Mouse (Mus musculus) hindbrain, embryonic 13.5 days (tissue): ENCODE measurements around the gene Atp11a. TPM values are rescaled to one million over a fixed set of nuclear protein-coding genes. Genes with fewer than 3 reads are reported as not detected.

Experiments used
- ATAC-seq: fragments of 200-750 bp; cut with Nextera tagmentation; 2 replicates; pipeline ENCODE4 v1.8.0; 2017; ENCODE audit warnings: moderate TSS enrichment; ENCODE audit not compliant: low FRiP score
- H3K27ac ChIP-seq: fragments of 300-500 bp; sonication (generic); 2 replicates; pipeline ENCODE4 v1.5.1; 2015; ENCODE audit warnings: inconsistent platforms, mild to moderate bottlenecking, moderate library complexity
- H3K27me3 ChIP-seq: fragments of 300-500 bp; sonication (generic); 2 replicates; pipeline ENCODE4 v1.6.1; 2015; ENCODE audit warnings: mild to moderate bottlenecking, inconsistent platforms
- H3K36me3 ChIP-seq: fragments of 300-500 bp; sonication (generic); 2 replicates; pipeline ENCODE4 v1.6.1; 2015; ENCODE audit warnings: mild to moderate bottlenecking, inconsistent platforms
- H3K4me1 ChIP-seq: fragments of 300-500 bp; sonication (generic); replicated peaks from 2 replicates; pipeline ENCODE4 v1.6.1; 2015; ENCODE audit warnings: inconsistent platforms
- H3K4me2 ChIP-seq: fragments of 300-500 bp; sonication (generic); 2 replicates; pipeline ENCODE4 v1.6.1; 2015; ENCODE audit warnings: inconsistent platforms, mild to moderate bottlenecking, moderate library complexity
- H3K4me3 ChIP-seq: fragments of 300-500 bp; sonication (generic); 2 replicates; pipeline ENCODE4 v1.5.1; 2015; ENCODE audit warnings: mild to moderate bottlenecking, inconsistent platforms
- H3K9ac ChIP-seq: fragments of 300-500 bp; sonication (generic); 2 replicates; pipeline ENCODE4 v1.6.1; 2015; ENCODE audit warnings: mild to moderate bottlenecking, inconsistent platforms
- H3K9me3 ChIP-seq: fragments of 300-500 bp; sonication (generic); 2 replicates; pipeline ENCODE4 v1.6.1; 2016; ENCODE audit warnings: inconsistent platforms
- WGBS: fragments of 180-500 bp; shearing (Covaris S2); methylation state at CpG from one replicate; pipeline ENCODE4 v1.1.7; 2015; 5-methylcytosine and 5-hydroxymethylcytosine counted together
- polyA plus RNA-seq: library from polyadenylated mRNA; unstranded; fragments of >200 nt; fragmentation: Nextera tagmentation; extraction: Ambion mirVana; gene quantifications from 2 replicates; pipeline ENCODE4 v1.2.1, GENCODE M21; 2015

Gene Atp11a
- polyA plus RNA-seq, 1 experiment from 2014 or later, result 7.9 TPM

GRCm38 (mm10) chr8:12825686-12826237 is 68.9 kb downstream of the Atp11a start:
- WGBS, result 75% methylated on average over 8 of the region's 8 CpGs
- H3K4me1 ChIP-seq, result peaks cover 16% of the 10 kb centered on the region
- H3K27me3 ChIP-seq, result no peaks in the 10 kb centered on the region
- no peak overlapping the region for H3K4me3 ChIP-seq
- no peaks in the 10 kb centered on the region for H3K9me3 ChIP-seq
- no peak overlapping the region for H3K27ac ChIP-seq
- H3K36me3 ChIP-seq, result peaks cover 81% of the 10 kb centered on the region
- no peak for ATAC-seq
- H3K9ac ChIP-seq, result no peak overlapping the region
- H3K4me2 ChIP-seq, result no peak overlapping the region

DNA sequence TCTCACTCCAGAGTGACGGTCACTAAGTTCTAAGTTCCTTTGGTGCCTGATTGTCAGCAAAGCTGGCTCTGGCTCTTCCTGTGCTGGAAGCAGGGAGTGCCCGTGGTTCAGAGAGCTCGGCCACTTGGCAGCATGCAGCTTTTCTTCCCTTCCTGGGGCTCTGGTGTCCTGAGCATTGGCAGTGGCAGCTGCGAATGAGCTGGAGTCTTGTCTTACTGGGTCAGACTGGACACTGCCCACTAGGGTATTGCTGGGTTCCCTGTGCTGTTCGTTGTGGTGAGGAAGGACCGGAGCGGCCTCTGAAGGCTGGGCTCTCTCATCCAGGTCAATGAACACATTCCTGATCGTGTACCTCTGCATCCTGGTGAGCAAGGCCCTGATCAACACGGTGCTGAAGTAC is 70.3 kb downstream of the Atp11a start:
- H3K27ac ChIP-seq, result no peak overlapping the region
- peaks cover 26% of the 10 kb centered on the region for H3K4me1 ChIP-seq
- WGBS, result 92% methylated on average over 9 of the region's 9 CpGs
- no peak overlapping the region for H3K9ac ChIP-seq
- H3K4me2 ChIP-seq, result no peak overlapping the region
- no peak overlapping the region for H3K4me3 ChIP-seq
- peaks cover 82% of the 10 kb centered on the region for H3K36me3 ChIP-seq
- H3K9me3 ChIP-seq, result no peaks in the 10 kb centered on the region
- H3K27me3 ChIP-seq, result no peaks in the 10 kb centered on the region
- ATAC-seq, result no peak

- no peak overlapping the region for H3K9ac ChIP-seq
- 87% methylated on average over 6 of the region's 6 CpGs for WGBS
- H3K4me3 ChIP-seq, result no peak overlapping the region
- peaks cover 31% of the 10 kb centered on the region for H3K4me1 ChIP-seq
- H3K9me3 ChIP-seq, result no peaks in the 10 kb centered on the region
- no peak overlapping the region for H3K27ac ChIP-seq
- ATAC-seq, result no peak
- peaks cover 81% of the 10 kb centered on the region for H3K36me3 ChIP-seq
- H3K27me3 ChIP-seq, result no peaks in the 10 kb centered on the region
- H3K4me2 ChIP-seq, result no peak overlapping the region
Measured at GRCm38 (mm10) chr8:12828298-12828697, 71.5 kb downstream of the Atp11a start.

GRCm38 (mm10) chr8:12829381-12829780 is 72.6 kb downstream of the Atp11a start:
- no peaks in the 10 kb centered on the region for H3K9me3 ChIP-seq
- H3K27ac ChIP-seq, result no peak overlapping the region
- no peak for ATAC-seq
- peaks cover 89% of the 10 kb centered on the region for H3K36me3 ChIP-seq
- WGBS, result 42% methylated on average over 1 of the region's 1 CpGs
- H3K4me1 ChIP-seq, result peaks cover 29% of the 10 kb centered on the region
- no peaks in the 10 kb centered on the region for H3K27me3 ChIP-seq
- no peak overlapping the region for H3K4me3 ChIP-seq
- H3K4me2 ChIP-seq, result no peak overlapping the region
- H3K9ac ChIP-seq, result no peak overlapping the region

DNA sequence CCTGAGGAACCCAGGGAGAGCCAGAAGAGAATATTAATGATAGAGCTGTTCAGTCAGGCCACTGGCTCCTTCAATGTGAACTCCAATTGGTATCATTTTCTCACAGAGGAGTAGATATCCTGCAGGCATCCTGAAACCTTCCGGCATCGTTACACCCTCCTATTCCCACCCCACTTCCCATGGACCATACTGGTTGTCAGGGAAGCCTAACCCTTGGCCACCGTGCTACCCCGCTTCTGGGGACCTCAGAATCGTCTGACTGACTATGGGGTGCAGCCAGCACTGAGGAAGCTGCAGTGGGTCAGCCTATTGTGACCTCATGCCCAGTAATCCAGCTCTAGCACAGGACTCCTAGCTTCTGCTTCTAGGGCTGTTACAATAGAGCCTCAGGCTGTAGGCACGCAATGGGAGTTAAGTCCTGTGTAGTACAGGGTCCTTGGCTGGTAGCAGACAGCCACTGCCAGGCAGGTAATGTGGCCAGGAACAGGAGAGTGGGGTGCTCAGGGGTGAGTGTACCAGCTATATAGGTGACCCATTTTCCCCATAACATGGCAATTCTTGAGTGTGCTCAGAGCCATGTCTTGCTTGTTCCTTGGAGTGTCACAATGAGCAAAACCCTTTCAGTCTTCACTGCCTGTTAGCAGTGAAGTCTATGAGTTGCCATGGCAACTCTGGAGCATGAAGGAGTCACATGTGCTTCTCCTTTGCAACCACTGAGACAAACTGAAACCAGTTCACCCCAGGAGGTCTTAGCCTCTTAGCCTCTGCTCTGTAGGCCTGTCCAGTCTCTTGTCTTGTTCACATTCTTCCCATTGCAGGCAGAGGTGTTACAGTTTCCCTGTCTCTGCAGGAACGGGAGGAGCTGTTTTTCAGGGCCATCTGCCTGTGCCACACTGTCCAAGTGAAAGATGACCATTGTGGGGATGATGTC is 75.1 kb downstream of the Atp11a start:
- Histone ChIP-seq H3K27me3 (no peaks in the 10 kb centered on the region), H3K4me3 (no peak overlapping the region), H3K9me3 (no peaks in the 10 kb centered on the region), H3K4me2 (no peak overlapping the region), H3K4me1 (peaks cover 22% of the 10 kb centered on the region), H3K9ac (no peak overlapping the region), H3K27ac (peak overlapping the region; percentile 70), H3K36me3 (peaks cover 89% of the 10 kb centered on the region)
- peak; percentile 75 for ATAC-seq
- 58% methylated on average over 7 of the region's 7 CpGs for WGBS

DNA sequence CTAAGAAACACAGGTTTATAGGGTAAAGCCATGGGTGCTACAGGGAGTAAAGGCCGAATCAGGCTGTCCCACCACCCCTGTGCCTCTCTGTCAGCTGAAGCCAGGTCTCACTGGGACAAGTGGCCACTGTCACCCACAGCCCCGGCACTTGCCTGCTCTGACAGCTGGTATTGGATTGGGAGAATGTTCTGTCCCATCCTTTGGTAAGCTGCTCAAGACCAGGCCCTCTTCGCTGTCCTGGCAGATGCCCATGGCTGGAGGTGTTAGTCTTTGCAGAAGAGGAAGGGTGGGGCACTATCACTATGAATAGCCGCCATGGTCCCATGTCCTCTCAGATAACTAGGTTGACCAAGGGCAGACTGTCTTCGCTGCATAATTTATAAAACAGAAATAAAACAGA is 76.8 kb downstream of the Atp11a start:
- Histone ChIP-seq H3K36me3 (peaks cover 87% of the 10 kb centered on the region), H3K27me3 (no peaks in the 10 kb centered on the region), H3K4me3 (no peak overlapping the region), H3K4me1 (peaks cover 22% of the 10 kb centered on the region), H3K27ac (no peak overlapping the region), H3K9me3 (no peaks in the 10 kb centered on the region), H3K9ac (no peak overlapping the region), H3K4me2 (no peak overlapping the region)
- no peak for ATAC-seq
- 90% methylated on average over 5 of the region's 5 CpGs for WGBS

GRCm38 (mm10) chr8:12840834-12841233 is 84.0 kb downstream of the Atp11a start:
- WGBS, result 91% methylated on average over 7 of the region's 7 CpGs
- Histone ChIP-seq H3K27ac (no peak overlapping the region), H3K9ac (no peak overlapping the region), H3K4me2 (no peak overlapping the region), H3K4me3 (no peak overlapping the region), H3K4me1 (no peaks in the 10 kb centered on the region), H3K27me3 (no peaks in the 10 kb centered on the region), H3K36me3 (peaks cover 77% of the 10 kb centered on the region), H3K9me3 (no peaks in the 10 kb centered on the region)
- ATAC-seq, result no peak

- Histone ChIP-seq H3K36me3 (peaks cover 71% of the 10 kb centered on the region), H3K4me2 (no peak overlapping the region), H3K4me1 (no peaks in the 10 kb centered on the region), H3K27me3 (no peaks in the 10 kb centered on the region), H3K4me3 (no peak overlapping the region), H3K9ac (no peak overlapping the region), H3K9me3 (no peaks in the 10 kb centered on the region), H3K27ac (no peak overlapping the region)
- ATAC-seq, result no peak
- WGBS, result 92% methylated on average over 11 of the region's 11 CpGs
Measured at GRCm38 (mm10) chr8:12842342-12842995, 85.7 kb downstream of the Atp11a start.

- Histone ChIP-seq H3K27ac (no peak overlapping the region), H3K4me1 (no peaks in the 10 kb centered on the region), H3K27me3 (no peaks in the 10 kb centered on the region), H3K9me3 (no peaks in the 10 kb centered on the region), H3K36me3 (peaks cover 74% of the 10 kb centered on the region), H3K4me3 (no peak overlapping the region), H3K9ac (no peak overlapping the region), H3K4me2 (no peak overlapping the region)
- ATAC-seq, result no peak
- 94% methylated on average over 16 of the region's 16 CpGs for WGBS
Measured at GRCm38 (mm10) chr8:12844347-12844950, 87.6 kb downstream of the Atp11a start.

GRCm38 (mm10) chr8:12846447-12846846 is 89.6 kb downstream of the Atp11a start:
- Histone ChIP-seq H3K4me2 (no peak overlapping the region), H3K36me3 (peaks cover 89% of the 10 kb centered on the region), H3K9ac (no peak overlapping the region), H3K4me3 (no peak overlapping the region), H3K9me3 (no peaks in the 10 kb centered on the region), H3K27ac (no peak overlapping the region), H3K27me3 (no peaks in the 10 kb centered on the region), H3K4me1 (no peaks in the 10 kb centered on the region)
- 92% methylated on average over 6 of the region's 6 CpGs for WGBS
- no peak for ATAC-seq

DNA sequence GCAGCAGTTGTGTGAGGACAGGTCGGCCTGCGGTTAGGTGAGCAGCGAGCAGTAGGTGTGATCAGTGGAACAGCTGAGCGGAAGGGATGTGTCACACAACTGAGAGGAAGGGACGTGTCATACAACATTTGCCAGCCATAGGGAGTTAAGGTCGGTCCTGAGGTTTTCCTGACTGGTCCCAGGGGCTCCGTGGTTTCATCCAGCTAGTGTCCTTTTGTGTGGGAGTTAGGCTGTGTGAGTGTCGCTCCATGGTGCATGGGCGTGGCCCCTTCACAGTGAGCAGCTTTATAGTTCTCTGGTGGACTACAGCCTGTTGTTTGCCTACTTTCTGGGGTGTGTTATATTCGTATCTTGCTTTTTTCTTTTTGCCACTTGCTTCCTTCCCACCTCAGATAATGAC is 94.4 kb downstream of the Atp11a start:
- 91% methylated on average over 10 of the region's 10 CpGs for WGBS
- no peaks in the 10 kb centered on the region for H3K27me3 ChIP-seq
- ATAC-seq, result no peak
- no peak overlapping the region for H3K4me3 ChIP-seq
- no peaks in the 10 kb centered on the region for H3K9me3 ChIP-seq
- no peak overlapping the region for H3K9ac ChIP-seq
- H3K27ac ChIP-seq, result no peak overlapping the region
- no peak overlapping the region for H3K4me2 ChIP-seq
- H3K4me1 ChIP-seq, result no peaks in the 10 kb centered on the region
- peaks cover 68% of the 10 kb centered on the region for H3K36me3 ChIP-seq

DNA sequence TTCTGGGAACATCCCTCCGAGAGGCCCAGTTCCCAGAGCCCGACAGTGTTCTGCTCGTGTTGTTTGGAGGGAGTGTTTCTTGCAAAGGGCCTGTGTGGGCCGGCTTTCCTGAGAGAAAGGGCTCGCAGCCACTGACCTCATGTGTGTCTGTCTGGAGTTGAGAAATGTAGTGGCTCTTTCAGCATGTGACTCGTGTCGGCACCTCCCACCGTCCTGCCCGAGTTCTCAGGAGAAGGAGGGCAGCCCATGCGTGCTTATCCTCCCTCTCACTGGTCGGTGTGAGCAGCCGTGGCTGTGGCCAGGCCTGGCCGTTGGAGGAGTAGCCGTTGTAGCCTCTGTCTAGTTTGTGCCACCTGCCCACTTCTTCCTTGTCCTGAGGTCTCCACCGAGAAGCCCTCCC is 99.2 kb downstream of the Atp11a start:
- Histone ChIP-seq H3K4me1 (no peaks in the 10 kb centered on the region), H3K9ac (no peak overlapping the region), H3K9me3 (no peaks in the 10 kb centered on the region), H3K36me3 (peaks cover 70% of the 10 kb centered on the region), H3K4me2 (no peak overlapping the region), H3K4me3 (no peak overlapping the region), H3K27ac (no peak overlapping the region), H3K27me3 (no peaks in the 10 kb centered on the region)
- no peak for ATAC-seq
- WGBS, result 71% methylated on average over 15 of the region's 15 CpGs
